ENCODE assay signal across 25 mouse cellular contexts in the genomic region with DNA sequence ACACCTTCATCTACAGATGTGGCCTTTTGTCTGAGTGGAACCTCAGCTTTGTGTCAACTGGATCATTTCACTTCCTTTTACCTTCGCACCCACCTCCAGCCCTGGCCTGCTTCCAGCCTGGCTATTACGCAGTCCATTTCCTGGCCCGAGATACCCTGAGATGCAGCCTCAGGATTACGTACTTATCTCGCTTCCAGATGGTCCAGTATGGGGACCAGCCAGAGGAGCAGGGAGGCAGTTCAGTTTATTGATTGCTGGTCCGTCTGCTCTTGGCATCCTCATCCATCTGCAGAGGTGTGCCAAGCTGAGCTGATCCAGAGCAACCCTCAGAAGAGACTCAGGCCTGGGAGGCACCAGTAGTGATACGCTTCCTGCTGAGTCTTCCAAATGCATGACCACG.
"Had no signal": no experiment of that assay in that cellular context is flagged by ENCODE, and none has a peak within 500 bp of the region (broad histone marks: within the 10 kb centered on the region; RNA-seq: fewer than 3 reads in every experiment).

No protein-coding gene starts in this region.

- H3K9ac ChIP-seq: heart, embryonic 13.5 days; heart, embryonic 15.5 days; hindbrain, embryonic 12.5 days; hindbrain, embryonic 14.5 days; kidney, embryonic 15.5 days; limb, embryonic 13.5 days; limb, embryonic 15.5 days; liver, embryonic 12.5 days; liver, embryonic 14.5 days had no signal

- ATAC-seq: hindbrain, postnatal 0 days; intestine, embryonic 16.5 days; liver, embryonic 12.5 days had no signal

- H3K4me1 ChIP-seq: heart, embryonic 10.5 days; heart, embryonic 13.5 days; heart, embryonic 15.5 days; hindbrain, embryonic 12.5 days; kidney, embryonic 15.5 days; limb, embryonic 13.5 days; limb, embryonic 15.5 days; liver, embryonic 12.5 days had no signal

- H3K27ac ChIP-seq: heart, embryonic 10.5 days; heart, embryonic 13.5 days; heart, embryonic 15.5 days; hindbrain, embryonic 12.5 days; hindbrain, embryonic 14.5 days; hindbrain, postnatal 0 days; kidney, embryonic 15.5 days; kidney, postnatal 0 days; limb, embryonic 13.5 days; limb, embryonic 15.5 days; liver, embryonic 12.5 days; liver, embryonic 14.5 days had no signal

- H3K4me3 ChIP-seq: heart, embryonic 10.5 days; heart, embryonic 13.5 days; heart, embryonic 15.5 days; hindbrain, embryonic 12.5 days; kidney, embryonic 15.5 days; limb, embryonic 13.5 days; limb, embryonic 15.5 days; liver, embryonic 12.5 days had no signal

- H3K4me2 ChIP-seq: heart, embryonic 13.5 days; heart, embryonic 15.5 days; hindbrain, embryonic 12.5 days; hindbrain, embryonic 14.5 days; kidney, embryonic 15.5 days; limb, embryonic 13.5 days; limb, embryonic 15.5 days; liver, embryonic 12.5 days had no signal

- H3K27me3 ChIP-seq: heart, embryonic 13.5 days; heart, embryonic 15.5 days; hindbrain, embryonic 12.5 days; kidney, embryonic 15.5 days; limb, embryonic 13.5 days; limb, embryonic 15.5 days; liver, embryonic 12.5 days had no signal

- H3K36me3 ChIP-seq: heart, embryonic 10.5 days; heart, embryonic 13.5 days; heart, embryonic 15.5 days; hindbrain, embryonic 12.5 days; kidney, embryonic 15.5 days; limb, embryonic 13.5 days; limb, embryonic 15.5 days; liver, embryonic 12.5 days had no signal

- DNase-seq: gastrocnemius, postnatal 14 days; gastrocnemius, postnatal 36 days; heart, adult 18-20 months; heart, postnatal 14 days; heart, postnatal 36 days; kidney, adult 11 months; kidney, adult 2 months; kidney, adult 9 months; kidney, postnatal 14 days; kidney, postnatal 36 days; layer of hippocampus, adult 9-11 months; layer of hippocampus, postnatal 36 days had no signal

- H3K9me3 ChIP-seq: heart, embryonic 10.5 days; heart, embryonic 13.5 days; heart, embryonic 15.5 days; hindbrain, embryonic 12.5 days; kidney, embryonic 15.5 days; limb, embryonic 13.5 days; limb, embryonic 15.5 days; liver, embryonic 12.5 days had no signal
